Mouse (Mus musculus): Measurements from ENCODE around the gene Gm45837.

The Gm45837 gene

GRCm38 (mm10) chr7:101501236-101501635 is 90.5 kb downstream of the Gm45837 start:
- peak; percentile 43 to 60 for DNase-seq (ENCODE audit: low spot score in 2 of 2)

- peak in 1 of 2 experiments; percentile 34 for DNase-seq (ENCODE audit: low spot score in 2 of 2)
These were observed 91.0 kb downstream of the Gm45837 start for GRCm38 (mm10) chr7:101501675-101502074.

- DNase-seq (ENCODE audit: low spot score in 2 of 2), result peak; percentile 68 to 76
These were observed 92.7 kb downstream of the Gm45837 start for GRCm38 (mm10) chr7:101503351-101503750.

- DNase-seq (ENCODE audit: low spot score in 2 of 2), result no peak
These were observed 93.1 kb downstream of the Gm45837 start for GRCm38 (mm10) chr7:101503803-101504202.

DNA sequence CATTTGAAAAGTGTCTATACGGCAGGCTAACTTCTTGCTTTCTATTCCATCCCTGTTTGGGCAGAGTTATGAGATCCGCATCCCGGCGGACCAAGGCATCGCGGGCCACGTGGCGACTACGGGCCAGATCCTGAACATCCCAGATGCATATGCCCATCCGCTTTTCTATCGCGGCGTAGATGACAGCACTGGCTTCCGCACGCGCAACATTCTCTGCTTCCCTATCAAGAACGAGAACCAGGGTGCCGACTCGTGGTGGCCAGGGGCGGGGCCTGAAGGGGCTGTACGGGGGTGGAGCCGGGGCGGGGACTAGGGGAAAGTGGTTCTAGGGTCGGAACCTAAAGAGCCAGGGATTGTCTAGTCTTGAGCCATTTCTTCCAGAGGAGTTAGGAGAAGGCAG is 93.8 kb downstream of the Gm45837 start:
- DNase-seq (ENCODE audit: low spot score in 2 of 2), result no peak

GRCm38 (mm10) chr7:101509212-101509611 is 98.5 kb downstream of the Gm45837 start:
- no peak for DNase-seq (ENCODE audit: low spot score in 2 of 2)

- DNase-seq (ENCODE audit: low spot score in 2 of 2), result no peak
These were observed 103.0 kb downstream of the Gm45837 start for GRCm38 (mm10) chr7:101513655-101514054.

DNA sequence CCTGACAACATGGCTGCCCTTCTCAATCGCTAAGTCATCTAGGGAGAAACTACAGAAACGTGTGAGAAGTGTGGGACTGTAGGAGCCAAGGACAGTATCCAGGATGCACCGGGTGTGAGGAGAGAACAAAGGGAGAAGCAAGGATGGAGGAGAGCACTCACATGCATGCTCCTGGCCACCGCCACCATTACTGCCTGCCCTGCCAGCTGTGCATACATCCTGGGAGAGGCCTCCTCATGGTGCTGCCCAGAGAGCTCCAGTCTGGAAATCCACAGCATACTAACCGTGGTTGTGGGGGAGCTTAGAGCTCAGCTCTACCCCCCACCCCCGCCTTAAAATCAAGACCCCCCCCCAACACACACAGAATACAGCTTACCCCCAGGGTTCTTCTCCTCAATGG is 104.1 kb downstream of the Gm45837 start:
- no peak for DNase-seq (ENCODE audit: low spot score in 2 of 2)

GRCm38 (mm10) chr7:101515295-101515694 is 104.6 kb downstream of the Gm45837 start:
- no peak for DNase-seq (ENCODE audit: low spot score in 2 of 2)

GRCm38 (mm10) chr7:101516460-101516859 is 105.8 kb downstream of the Gm45837 start:
- peak in 1 of 2 experiments; percentile 39 for DNase-seq (ENCODE audit: low spot score in 2 of 2)

DNA sequence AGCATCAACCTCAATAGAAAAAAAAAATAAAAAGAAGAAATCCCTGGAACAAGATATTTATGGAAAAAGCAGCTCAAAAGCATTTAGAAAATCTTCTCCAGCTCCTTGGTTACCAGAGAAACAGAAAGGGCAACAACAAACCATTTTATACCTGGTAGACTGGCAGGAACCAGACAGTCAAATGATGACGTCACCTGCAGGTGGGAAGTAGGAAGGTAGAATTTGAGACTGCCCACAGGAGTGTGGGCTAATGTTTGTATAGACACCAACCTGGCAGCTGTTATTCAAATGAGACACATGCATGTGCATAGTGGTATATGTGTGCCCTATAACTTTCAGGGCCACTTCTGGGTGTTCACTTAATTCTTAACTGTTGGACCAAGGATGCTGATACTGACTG is 111.0 kb downstream of the Gm45837 start:
- DNase-seq (ENCODE audit: low spot score in 2 of 2), result no peak

DNA sequence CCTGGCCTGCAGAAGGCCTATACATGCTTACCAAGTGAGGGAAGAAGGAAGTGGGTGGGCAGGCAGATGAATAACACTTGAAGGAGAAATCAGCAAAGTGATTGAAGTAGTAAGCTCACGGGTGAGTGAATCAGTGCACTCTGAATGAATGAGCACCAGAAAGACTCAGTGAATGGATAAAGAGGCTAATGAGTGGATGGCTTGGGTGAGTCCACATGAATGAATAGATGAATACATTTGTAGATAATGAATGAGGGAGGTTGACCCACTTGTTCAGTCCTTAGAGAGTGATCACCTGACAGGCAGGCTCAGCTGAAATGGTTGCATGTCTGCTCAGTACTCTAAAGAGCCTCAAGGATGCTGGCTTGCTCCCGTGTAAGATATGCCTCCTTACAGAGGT is 112.5 kb downstream of the Gm45837 start:
- DNase-seq (ENCODE audit: low spot score in 2 of 2), result no peak

DNA sequence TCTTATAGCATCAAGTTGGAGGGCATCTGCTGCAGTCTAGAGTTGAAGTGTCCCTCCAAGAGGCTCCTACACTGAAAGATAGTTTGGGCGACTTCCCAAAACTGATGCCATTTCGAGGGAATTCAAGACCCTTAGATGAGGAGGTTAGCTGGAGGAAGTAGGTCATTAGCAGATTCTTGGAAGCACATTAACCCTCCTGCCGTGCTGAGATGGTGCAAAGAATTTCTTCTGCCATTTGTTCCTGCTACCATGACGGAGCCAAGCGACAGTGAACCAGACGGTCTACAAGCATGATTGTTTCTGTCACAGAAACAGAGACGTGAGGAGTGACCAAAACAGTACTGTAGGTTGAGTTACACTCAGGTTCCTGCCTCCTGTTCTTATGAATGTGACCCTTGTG is 115.8 kb downstream of the Gm45837 start:
- DNase-seq (ENCODE audit: low spot score in 2 of 2), result no peak

- no peak for DNase-seq (ENCODE audit: low spot score in 2 of 2)
These were observed 123.7 kb downstream of the Gm45837 start for GRCm38 (mm10) chr7:101534428-101534827.

- DNase-seq (ENCODE audit: low spot score in 2 of 2), result no peak
These were observed 124.4 kb downstream of the Gm45837 start for GRCm38 (mm10) chr7:101535102-101535501.

GRCm38 (mm10) chr7:101535517-101535916 is 124.8 kb downstream of the Gm45837 start:
- DNase-seq (ENCODE audit: low spot score in 2 of 2), result no peak

DNA sequence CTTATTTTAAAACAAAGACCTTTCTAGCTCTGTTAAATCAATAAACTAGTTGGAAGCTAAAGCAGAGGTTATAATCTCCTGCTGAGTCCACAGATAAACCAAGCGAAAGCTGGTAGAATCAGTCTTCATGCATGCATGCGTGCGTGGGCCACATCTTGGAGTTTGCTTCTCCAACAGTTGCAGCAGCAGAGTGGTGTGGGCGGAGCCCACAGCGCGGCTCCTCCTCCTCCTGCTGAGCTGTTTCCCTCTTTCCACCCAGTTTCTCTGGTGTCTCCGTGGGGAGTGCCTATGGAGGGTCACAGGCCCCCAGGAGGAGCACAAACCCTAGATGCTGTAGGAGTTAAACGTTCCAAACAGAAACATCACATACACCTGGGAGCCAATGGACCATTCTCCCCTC is 126.9 kb downstream of the Gm45837 start:
- DNase-seq (ENCODE audit: low spot score in 2 of 2), result no peak

DNA sequence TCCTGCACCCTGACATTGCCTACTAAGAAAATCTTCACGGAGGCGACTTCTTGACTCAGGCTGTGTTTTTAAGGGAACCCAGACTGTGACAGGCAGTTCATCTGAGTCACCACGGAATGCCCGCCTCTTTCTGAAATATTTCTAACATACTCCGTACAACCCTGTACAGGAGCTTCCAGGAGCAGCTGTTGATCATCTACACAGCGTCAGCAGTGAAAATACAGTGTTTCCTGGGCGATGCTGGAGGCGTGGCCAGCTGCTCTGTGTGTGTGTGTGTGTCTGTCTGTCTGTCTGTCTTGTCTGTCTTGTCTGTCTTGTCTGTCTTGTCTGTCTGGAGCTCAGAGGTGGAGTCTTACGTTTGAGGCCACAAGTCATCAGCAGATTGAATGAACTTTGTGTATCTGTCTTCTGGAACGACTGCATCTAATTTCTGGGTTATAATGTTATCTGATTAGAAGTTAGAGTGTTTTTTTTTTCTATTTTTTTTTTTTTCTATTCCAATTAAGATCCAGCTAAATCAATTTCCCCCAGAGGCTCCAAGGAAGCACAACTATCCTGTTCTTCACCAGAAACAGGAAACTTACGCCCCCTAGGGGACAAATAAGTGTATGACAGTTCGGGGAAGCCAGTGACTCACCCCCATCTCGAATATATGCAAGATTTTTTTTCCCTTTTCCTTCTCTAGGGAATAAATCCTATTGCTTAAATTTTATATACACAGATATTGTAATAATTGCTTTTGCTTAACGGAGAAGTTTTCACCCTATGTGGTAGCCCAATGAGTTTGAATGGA is 127.7 kb downstream of the Gm45837 start:
- DNase-seq (ENCODE audit: low spot score in 2 of 2), result peak; percentile 40 to 64

DNA sequence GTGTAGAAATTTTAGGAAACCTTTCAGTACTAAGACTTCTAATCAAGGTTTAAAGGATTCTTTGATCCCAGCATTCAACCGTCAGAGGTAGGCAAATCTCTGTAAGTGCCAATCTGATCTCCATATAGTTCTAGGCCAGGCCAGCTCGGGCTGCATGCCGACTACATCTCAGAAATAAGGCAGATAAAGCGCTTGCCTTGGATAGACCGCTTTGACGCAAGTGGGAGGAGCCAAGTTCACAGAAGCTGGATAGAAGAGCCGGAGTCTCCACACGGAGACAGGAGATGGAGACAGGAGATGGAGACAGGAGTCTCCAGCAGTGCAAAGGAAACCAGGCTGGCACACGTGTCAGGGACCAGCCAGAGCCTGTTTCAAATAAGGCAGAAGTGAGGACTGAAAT is 129.1 kb downstream of the Gm45837 start:
- no peak for DNase-seq (ENCODE audit: low spot score in 2 of 2)

DNA sequence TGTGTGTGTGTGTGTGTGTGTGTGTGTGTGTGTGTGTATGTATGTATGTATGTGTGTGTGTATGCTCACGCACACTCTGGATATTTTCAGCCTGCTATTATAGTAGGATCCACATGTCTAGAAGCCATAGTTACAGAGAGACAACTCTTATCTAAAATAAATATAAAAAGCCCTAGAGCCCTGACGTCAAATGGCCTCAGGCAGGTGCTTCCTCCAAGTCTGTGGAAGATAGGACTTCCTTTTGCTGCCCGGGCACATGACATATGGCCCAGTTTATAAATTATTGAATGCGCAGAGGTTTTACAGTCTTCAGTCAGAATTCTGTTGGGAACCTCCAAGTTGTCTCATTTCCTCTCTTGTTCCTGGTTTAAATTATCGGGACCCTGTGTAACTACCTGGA is 130.0 kb downstream of the Gm45837 start:
- peak in 1 of 2 experiments; percentile 27 for DNase-seq (ENCODE audit: low spot score in 2 of 2)

DNA sequence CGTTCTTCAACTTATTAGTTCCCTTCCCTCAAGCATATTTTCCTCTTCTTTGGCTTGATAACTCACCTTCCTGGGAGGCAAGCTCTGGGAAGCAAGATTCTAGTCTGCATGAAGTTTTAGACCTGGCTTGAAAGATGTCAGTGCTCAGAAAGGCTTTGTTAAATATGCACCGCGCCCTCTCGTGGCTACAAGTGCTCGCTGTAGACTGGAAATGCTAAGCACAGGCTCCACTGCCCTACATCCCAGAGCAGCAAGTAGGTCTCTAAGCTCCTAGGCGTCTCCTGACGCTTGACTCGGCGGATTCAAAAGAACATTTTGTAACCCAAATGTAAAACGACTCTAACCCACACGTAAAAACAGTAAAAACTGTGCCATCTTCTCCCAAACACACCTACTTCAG is 130.4 kb downstream of the Gm45837 start:
- DNase-seq (ENCODE audit: low spot score in 2 of 2), result peak; percentile 49 to 73

GRCm38 (mm10) chr7:101541734-101542133 is 131.0 kb downstream of the Gm45837 start:
- DNase-seq (ENCODE audit: low spot score in 2 of 2), result no peak

DNA sequence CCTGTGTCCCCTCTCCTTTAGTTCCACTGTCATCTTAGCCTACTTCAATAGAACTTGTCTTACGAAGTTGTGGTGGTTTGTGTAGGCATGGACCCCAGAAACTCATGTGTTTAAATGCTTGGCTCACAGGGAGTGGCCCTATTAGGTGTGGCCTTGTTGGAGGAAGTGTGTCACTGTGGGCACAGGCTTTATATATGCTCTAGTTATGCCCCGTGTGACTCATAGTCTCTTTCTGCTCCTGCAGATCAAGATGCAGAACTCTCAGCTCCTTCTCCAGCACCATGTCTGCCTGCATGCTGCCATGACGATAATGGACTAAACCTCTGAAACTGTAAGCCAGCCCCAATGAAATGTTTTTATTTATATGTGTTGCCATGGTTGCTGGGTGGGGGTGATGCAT is 137.0 kb downstream of the Gm45837 start:
- DNase-seq (ENCODE audit: low spot score in 2 of 2), result peak; percentile 47 to 49

GRCm38 (mm10) chr7:101549266-101549665 is 138.6 kb downstream of the Gm45837 start:
- no peak for DNase-seq (ENCODE audit: low spot score in 2 of 2)

Data from natural killer cell, adult 2 months (primary cell).